Mouse (Mus musculus) liver, embryonic 13.5 days (tissue): Measurements from ENCODE around the gene Ikzf4. TPM values are rescaled to one million over a fixed set of nuclear protein-coding genes. Genes with fewer than 3 reads are reported as not detected.
"Not testable (repeated sequence)": the region's sequence is repeated elsewhere in the genome, so short reads cannot be mapped to it uniquely, and the experiment has no call there.

ENCODE experiments used
- ATAC-seq: fragments of 200-750 bp; cut with Nextera tagmentation; 2 replicates; pipeline ENCODE4 v1.8.0; 2017; ENCODE audit warnings: low read depth, mild to moderate bottlenecking, moderate number of reproducible peaks, moderate library complexity
- DNase-seq: peaks from one replicate; pipeline ENCODE4 v3.0.0; 2022
- H3K27ac ChIP-seq: fragments of 300-500 bp; sonication (generic); 2 replicates; pipeline ENCODE4 v1.5.1; 2015; ENCODE audit warnings: moderate library complexity, mild to moderate bottlenecking, inconsistent platforms
- H3K27me3 ChIP-seq: fragments of 300-500 bp; sonication (generic); 2 replicates; pipeline ENCODE4 v1.6.1; 2015; ENCODE audit warnings: mild to moderate bottlenecking, inconsistent platforms
- H3K36me3 ChIP-seq: fragments of 300-500 bp; sonication (generic); 2 replicates; pipeline ENCODE4 v1.6.1; 2015; ENCODE audit warnings: mild to moderate bottlenecking, inconsistent platforms
- H3K4me1 ChIP-seq: fragments of 300-500 bp; sonication (generic); replicated peaks from 2 replicates; pipeline ENCODE4 v1.6.1; 2015; ENCODE audit warnings: inconsistent platforms
- H3K4me2 ChIP-seq: fragments of 300-500 bp; sonication (generic); 2 replicates; pipeline ENCODE4 v1.6.1; 2015; ENCODE audit warnings: inconsistent platforms, mild to moderate bottlenecking, moderate library complexity
- H3K4me3 ChIP-seq: fragments of 300-500 bp; sonication (generic); replicated peaks from 2 replicates; pipeline ENCODE4 v1.5.1; 2015; ENCODE audit warnings: mild to moderate bottlenecking, inconsistent platforms
- H3K9ac ChIP-seq: fragments of 300-500 bp; sonication (generic); 2 replicates; pipeline ENCODE4 v1.6.1; 2015; ENCODE audit warnings: mild to moderate bottlenecking, inconsistent platforms
- H3K9me3 ChIP-seq: fragments of 300-500 bp; sonication (generic); replicated peaks from 2 replicates; pipeline ENCODE4 v1.6.1; 2016; ENCODE audit warnings: inconsistent platforms
- WGBS: fragments of 180-500 bp; shearing (Covaris S2); methylation state at CpG from one replicate; pipeline ENCODE4 v1.1.7; 2015; ENCODE audit not compliant: insufficient replicate concordance; 5-methylcytosine and 5-hydroxymethylcytosine counted together
- polyA plus RNA-seq: library from polyadenylated mRNA; unstranded; fragments of >200 nt; fragmentation: Nextera tagmentation; extraction: Ambion mirVana; gene quantifications from 2 replicates; pipeline ENCODE4 v1.2.1, GENCODE M21; 2015

Ikzf4 gene
- polyA plus RNA-seq, 1 experiment from 2014 or later: 0.12 TPM

GRCm38 (mm10) chr10:128639999-128640398 is 5.8 kb downstream of the Ikzf4 start:
- no peak overlapping the region for H3K27ac ChIP-seq
- no peak for ATAC-seq
- no peaks in the 10 kb centered on the region for H3K9me3 ChIP-seq
- H3K4me3 ChIP-seq: no peak overlapping the region
- H3K27me3 ChIP-seq: peaks cover 76% of the 10 kb centered on the region
- peaks cover 26% of the 10 kb centered on the region for H3K4me1 ChIP-seq
- no peaks in the 10 kb centered on the region for H3K36me3 ChIP-seq
- H3K4me2 ChIP-seq: no peak overlapping the region
- no peak overlapping the region for H3K9ac ChIP-seq
- WGBS: 80% methylated on average over 14 of the region's 14 CpGs
- no peak for DNase-seq

GRCm38 (mm10) chr10:128637011-128637410 is 8.8 kb downstream of the Ikzf4 start:
- peak overlapping the region; percentile 26; the same call in 1 of the 2 replicates for H3K9ac ChIP-seq
- peak overlapping the region; percentile 19 for H3K4me2 ChIP-seq
- no peaks in the 10 kb centered on the region for H3K9me3 ChIP-seq
- 10% methylated on average over 11 of the region's 11 CpGs for WGBS
- no peaks in the 10 kb centered on the region for H3K36me3 ChIP-seq
- H3K27ac ChIP-seq: no peak overlapping the region
- no peak overlapping the region for H3K4me3 ChIP-seq
- H3K27me3 ChIP-seq: peaks cover 65% of the 10 kb centered on the region
- H3K4me1 ChIP-seq: peaks cover 37% of the 10 kb centered on the region
- DNase-seq: no peak
- no peak for ATAC-seq

DNA sequence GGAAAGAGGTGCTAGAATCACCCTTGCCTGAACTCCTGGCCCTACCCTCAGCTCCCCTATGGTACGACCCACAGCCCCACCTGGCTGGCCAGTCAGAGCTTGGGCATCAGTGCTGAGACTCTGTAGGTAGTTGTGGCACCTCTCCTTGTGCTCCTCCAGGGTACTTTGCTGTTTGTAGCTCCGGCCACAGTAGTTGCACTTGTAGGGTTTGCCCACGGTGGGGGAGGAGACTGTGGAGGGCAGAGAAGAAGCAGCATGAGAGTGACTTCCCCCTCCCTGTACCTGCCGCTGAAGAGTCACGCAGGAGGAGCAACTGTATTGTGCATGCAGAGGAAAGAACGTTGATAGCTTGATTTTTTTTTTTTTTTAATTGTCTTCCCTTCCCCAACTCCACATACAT is 9.2 kb downstream of the Ikzf4 start:
- Histone ChIP-seq H3K36me3 (no peaks in the 10 kb centered on the region), H3K4me3 (no peak overlapping the region), H3K27ac (no peak overlapping the region), H3K9ac (0 out of 2 replicates have a peak overlapping the region, but pooled peaks have one; percentile 26), H3K4me2 (peak overlapping the region; percentile 19), H3K4me1 (peaks cover 41% of the 10 kb centered on the region), H3K27me3 (peaks cover 65% of the 10 kb centered on the region), H3K9me3 (no peaks in the 10 kb centered on the region)
- ATAC-seq (no peak), DNase-seq (no peak)
- WGBS: 29% methylated on average over 6 of the region's 6 CpGs

- no peaks in the 10 kb centered on the region for H3K36me3 ChIP-seq
- peaks cover 47% of the 10 kb centered on the region for H3K4me1 ChIP-seq
- ATAC-seq: no peak
- H3K9ac ChIP-seq: no peak overlapping the region
- peaks cover 58% of the 10 kb centered on the region for H3K27me3 ChIP-seq
- no peak overlapping the region for H3K4me2 ChIP-seq
- no peak overlapping the region for H3K4me3 ChIP-seq
- DNase-seq: no peak
- 76% methylated on average over 13 of the region's 13 CpGs for WGBS
- no peak overlapping the region for H3K27ac ChIP-seq
- no peaks in the 10 kb centered on the region for H3K9me3 ChIP-seq
Measured at GRCm38 (mm10) chr10:128635697-128636096, 10.1 kb downstream of the Ikzf4 start.

DNA sequence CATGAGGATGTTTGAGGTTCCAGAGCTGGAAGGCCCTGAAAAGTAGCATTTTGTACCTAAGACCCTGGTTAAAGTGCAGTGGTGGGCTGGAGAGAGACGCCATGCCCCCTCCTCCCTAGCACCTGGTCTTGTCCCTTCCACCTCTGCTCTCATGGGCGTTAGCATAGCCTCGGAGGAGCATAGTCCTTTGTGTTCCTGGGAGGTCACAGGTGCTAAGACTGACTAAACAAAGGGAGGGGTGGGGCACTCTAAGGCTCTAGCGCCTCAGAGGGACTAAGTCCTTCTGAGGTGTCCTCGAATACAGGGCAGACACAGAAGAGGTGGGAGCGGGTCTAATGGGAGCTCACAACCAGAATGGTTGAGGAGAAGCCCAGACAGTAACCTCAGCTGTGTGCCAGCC is 14.2 kb downstream of the Ikzf4 start:
- no peak overlapping the region for H3K9ac ChIP-seq

GRCm38 (mm10) chr10:128630306-128630705 is 15.5 kb downstream of the Ikzf4 start:
- Histone ChIP-seq H3K27me3 (peaks cover 27% of the 10 kb centered on the region), H3K4me1 (peaks cover 72% of the 10 kb centered on the region)
- WGBS: 68% methylated on average over 5 of the region's 5 CpGs
- not testable (repeated sequence) for H3K9ac ChIP-seq, DNase-seq, H3K4me2 ChIP-seq, H3K36me3 ChIP-seq, H3K4me3 ChIP-seq, H3K27ac ChIP-seq, ATAC-seq, H3K9me3 ChIP-seq

More for the DNA sequence above, 14.2 kb downstream of the Ikzf4 start:
- H3K36me3 ChIP-seq: no peaks in the 10 kb centered on the region
- no peak for DNase-seq
- peaks cover 37% of the 10 kb centered on the region for H3K27me3 ChIP-seq
- H3K4me3 ChIP-seq: no peak overlapping the region
- ATAC-seq: no peak
- H3K4me2 ChIP-seq: no peak overlapping the region
- peaks cover 73% of the 10 kb centered on the region for H3K4me1 ChIP-seq
- H3K27ac ChIP-seq: no peak overlapping the region
- WGBS: 27% methylated on average over 6 of the region's 6 CpGs
- H3K9me3 ChIP-seq: no peaks in the 10 kb centered on the region

DNA sequence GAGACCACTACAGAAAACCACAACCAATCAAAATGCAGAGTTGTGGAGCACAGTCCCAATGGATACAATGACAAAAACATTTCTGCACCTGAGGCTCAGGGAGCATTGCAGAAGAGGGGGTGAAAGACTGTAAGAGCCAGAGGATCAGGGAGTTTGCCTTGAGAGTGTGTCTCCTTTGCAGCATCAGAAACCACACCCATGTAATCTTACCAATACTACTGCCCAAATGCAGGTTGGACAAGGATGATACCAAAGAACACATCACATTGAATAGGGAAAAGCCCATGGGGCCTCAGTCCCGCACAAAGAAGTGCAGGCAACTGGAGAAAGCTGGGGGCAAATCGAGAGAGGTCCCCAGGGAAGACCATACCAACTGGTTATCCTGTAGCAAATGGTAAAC is 16.0 kb downstream of the Ikzf4 start:
- Histone ChIP-seq H3K36me3 (peaks cover 8% of the 10 kb centered on the region), H3K4me2 (peak overlapping the region; percentile 44), H3K4me1 (peaks cover 78% of the 10 kb centered on the region), H3K9ac (no peak overlapping the region), H3K27ac (peak overlapping the region; percentile 9), H3K9me3 (no peaks in the 10 kb centered on the region), H3K27me3 (peaks cover 24% of the 10 kb centered on the region), H3K4me3 (no peak overlapping the region)
- DNase-seq (peak; percentile 56), ATAC-seq (peak; percentile 70)
- WGBS: 27% methylated on average over 2 of the region's 2 CpGs

- peaks cover 70% of the 10 kb centered on the region for H3K4me1 ChIP-seq
- H3K27ac ChIP-seq: peak overlapping the region; percentile 22; the same call in 1 of the 2 replicates
- DNase-seq: peak; percentile 50
- no peak overlapping the region for H3K4me3 ChIP-seq
- peak overlapping the region; percentile 59 for H3K4me2 ChIP-seq
- 55% methylated on average over 10 of the region's 10 CpGs for WGBS
- peak; percentile 35 for ATAC-seq
- no peaks in the 10 kb centered on the region for H3K9me3 ChIP-seq
- no peak overlapping the region for H3K9ac ChIP-seq
- H3K27me3 ChIP-seq: peaks cover 10% of the 10 kb centered on the region
- H3K36me3 ChIP-seq: peaks cover 29% of the 10 kb centered on the region
Measured at GRCm38 (mm10) chr10:128627398-128628317, 18.1 kb downstream of the Ikzf4 start.

- DNase-seq (peak; percentile 87), ATAC-seq (peak; percentile 89)
- H3K9ac ChIP-seq: peak within 1 kb of the TSS; percentile 92
- H3K4me3 ChIP-seq: peak within 1 kb of the TSS; percentile 86
- peak within 1 kb of the TSS; percentile 89 for H3K4me2 ChIP-seq
- H3K9me3 ChIP-seq: no peaks in the 10 kb centered on the region
- peaks cover 2% of the 10 kb centered on the region for H3K27me3 ChIP-seq
- peaks cover 29% of the 10 kb centered on the region for H3K36me3 ChIP-seq
- peaks cover 60% of the 10 kb centered on the region for H3K4me1 ChIP-seq
- peak within 1 kb of the TSS; percentile 82 for H3K27ac ChIP-seq
- WGBS: 1% methylated on average over 40 of the region's 40 CpGs
Measured at GRCm38 (mm10) chr10:128626311-128627310, 19.2 kb downstream of the Ikzf4 start, which contains the start of gene Rps26. Gene Rps26 (minus strand): TSS chr10:128626747.

GRCm38 (mm10) chr10:128625287-128625894 is 20.4 kb downstream of the Ikzf4 start:
- peaks cover 51% of the 10 kb centered on the region for H3K4me1 ChIP-seq
- ATAC-seq: peak; percentile 55
- DNase-seq: peak; percentile 57
- H3K9me3 ChIP-seq: no peaks in the 10 kb centered on the region
- H3K4me2 ChIP-seq: peak overlapping the region; percentile 89
- no peaks in the 10 kb centered on the region for H3K27me3 ChIP-seq
- peak overlapping the region; percentile 92 for H3K9ac ChIP-seq
- 9% methylated on average over 7 of the region's 7 CpGs for WGBS
- peak overlapping the region; percentile 86 for H3K4me3 ChIP-seq
- peaks cover 29% of the 10 kb centered on the region for H3K36me3 ChIP-seq
- H3K27ac ChIP-seq: peak overlapping the region; percentile 82
